Mouse (Mus musculus) gastrocnemius, adult 18-20 months (tissue): Measurements from ENCODE around the gene 4930447C04Rik. TPM values are rescaled to one million over a fixed set of nuclear protein-coding genes. Genes with fewer than 3 reads are reported as not detected.
A peak's percentile ranks its signal among the peaks of the same experiment; 100 is the strongest.

ENCODE experiments used
- DNase-seq: peaks from one replicate; pipeline ENCODE4 v3.0.0; 2021; ENCODE audit warnings: low spot score
- total RNA-seq, 2 experiments: library from RNA; stranded (reverse); gene quantifications; 2 replicates each; pipeline ENCODE4 v1.2.3; 2021

The 4930447C04Rik gene
- total RNA-seq, 2 experiments from 2014 or later: 0.26 TPM; not detected in 1

DNA sequence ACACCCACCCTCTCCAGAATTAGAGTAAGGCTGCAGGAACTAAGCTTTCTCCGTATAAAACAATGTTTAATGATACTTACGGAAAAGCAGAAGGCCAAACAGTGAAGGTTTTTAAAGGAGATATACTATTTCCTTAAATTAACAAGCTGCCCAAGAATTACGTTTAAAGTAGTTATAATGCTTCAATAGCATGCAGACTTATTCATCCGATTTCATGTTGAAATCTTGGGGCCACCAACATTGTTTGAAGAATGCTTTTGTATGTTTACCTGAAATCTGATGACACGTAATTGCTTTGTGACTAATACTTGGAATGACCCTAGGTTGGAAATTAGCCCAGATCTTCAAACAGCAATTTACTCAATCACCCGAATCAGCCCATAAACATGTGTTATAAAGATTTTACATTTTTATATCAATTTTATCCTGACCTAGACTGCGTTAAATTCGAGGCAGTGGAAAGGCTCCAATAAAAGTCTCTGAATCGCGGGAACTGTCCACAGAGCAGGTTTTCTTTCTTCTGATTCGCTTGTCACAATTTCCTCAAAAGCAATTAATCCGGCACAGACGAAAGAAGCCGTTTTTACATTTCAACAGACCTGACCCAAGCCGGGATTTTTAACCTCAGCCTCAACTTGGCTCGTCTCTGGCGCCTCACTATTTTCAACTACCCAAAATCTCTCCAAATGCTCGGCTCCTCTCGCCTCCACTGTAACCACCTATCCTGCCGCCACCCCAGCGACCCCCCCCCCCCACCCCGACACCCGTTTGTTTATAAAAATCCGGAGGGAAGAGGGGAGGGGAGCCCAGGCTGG, 4.0 kb upstream of the 4930447C04Rik start:
- no peak for DNase-seq

DNA sequence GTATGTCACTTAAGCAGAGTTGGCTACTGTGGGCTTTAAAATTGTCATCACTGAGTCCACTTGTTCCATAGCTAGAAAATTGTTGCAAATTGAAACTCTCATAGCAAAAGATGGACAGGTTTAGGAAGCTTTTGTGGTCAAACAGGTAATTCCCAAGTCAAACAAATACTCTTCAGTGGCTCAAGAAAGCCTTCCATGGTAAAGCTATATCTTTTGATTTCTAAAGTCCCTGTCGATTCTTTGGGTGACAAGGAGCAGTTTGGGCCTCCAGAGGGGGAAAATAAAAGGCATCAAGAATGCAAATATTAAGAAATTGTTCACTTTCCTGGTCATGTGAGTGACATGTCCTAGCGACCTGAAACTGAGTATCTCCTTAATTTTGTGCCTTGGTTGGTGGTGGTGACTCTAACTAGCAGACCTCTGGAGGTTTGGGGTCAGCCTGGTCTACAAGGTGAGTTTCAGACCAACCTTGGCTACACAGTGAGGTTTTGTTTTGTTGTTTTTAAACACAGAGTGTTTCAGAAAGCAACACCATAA, 3.1 kb upstream of the 4930447C04Rik start:
- no peak for DNase-seq

DNA sequence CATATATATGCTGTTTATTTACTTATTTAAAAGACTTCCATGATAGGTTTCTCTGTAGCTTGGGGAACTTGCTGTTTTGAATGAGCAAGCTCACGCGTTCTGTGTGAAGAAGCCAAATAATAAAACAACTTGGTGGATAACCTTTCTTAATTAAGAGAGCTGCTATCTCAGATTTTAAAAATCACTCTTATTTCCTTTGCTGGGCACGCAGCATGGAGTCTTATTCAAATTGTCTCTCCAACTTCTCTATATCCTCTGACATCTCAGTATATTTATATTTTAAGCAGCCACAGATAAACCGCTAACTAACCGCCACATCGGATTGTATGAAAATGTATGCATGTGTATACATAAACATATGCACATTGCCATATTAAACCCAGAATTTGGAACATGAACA, 1.6 kb upstream of the 4930447C04Rik start:
- no peak for DNase-seq

DNA sequence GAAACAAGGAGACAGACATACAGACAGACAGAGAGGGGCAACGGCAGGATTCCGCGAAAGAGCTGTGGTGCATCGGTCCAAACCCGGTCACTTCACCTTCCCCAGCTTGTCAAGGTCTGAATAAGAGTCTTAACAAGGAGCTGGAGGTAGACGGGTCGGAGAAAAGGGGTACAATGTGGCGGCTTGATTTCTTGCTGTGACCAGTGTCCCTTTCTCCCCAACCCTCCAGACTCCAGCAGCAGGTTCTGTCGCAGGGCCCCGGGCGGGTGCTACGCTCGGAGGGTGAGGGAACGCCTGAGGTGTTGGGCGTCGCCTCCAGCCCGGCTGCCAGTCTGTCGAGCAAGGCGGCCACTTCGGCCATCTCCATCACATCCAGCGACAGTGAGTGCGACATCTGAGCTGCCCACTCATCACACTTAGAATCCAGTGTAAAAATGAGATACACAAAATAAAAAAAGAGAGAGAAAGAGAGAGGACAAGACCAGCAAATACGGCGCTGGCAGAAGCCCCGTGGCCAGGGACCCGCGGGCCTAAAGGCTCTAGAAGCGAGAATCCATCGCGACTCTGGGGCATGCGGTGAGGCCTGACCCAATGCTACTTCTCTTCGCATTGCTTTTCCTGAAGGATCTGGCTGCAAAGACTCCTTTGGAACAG, 951 bp upstream of the 4930447C04Rik start:
- no peak for DNase-seq

DNA sequence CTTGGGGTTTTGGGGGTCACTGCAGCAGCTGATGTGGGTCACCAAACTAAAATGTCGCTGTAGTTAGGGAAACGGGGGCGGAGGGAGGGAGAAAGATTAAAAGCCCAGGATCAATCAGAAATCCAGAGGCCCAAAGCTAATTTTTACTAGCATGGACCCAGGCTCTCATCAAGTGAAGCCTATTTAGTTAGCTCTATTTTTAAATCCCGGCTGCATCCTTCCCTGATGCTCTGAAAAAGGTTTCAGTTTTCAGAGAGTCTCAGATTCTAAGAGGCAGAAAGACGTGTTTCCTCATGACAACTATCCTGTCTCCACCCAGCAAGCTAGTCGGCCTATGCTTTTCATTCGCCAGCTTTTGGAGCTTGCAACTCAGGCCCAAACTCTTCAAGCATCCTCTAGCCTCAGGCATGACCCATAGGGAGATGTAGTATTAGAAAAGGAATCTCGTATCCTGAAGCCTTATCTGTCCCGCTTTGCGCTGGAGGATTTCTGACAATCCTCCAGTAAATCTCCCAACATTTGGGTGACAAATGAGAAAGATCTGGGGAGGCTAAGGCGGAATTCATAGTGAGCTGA, 336 bp upstream of the 4930447C04Rik start:
- DNase-seq: no peak

DNA sequence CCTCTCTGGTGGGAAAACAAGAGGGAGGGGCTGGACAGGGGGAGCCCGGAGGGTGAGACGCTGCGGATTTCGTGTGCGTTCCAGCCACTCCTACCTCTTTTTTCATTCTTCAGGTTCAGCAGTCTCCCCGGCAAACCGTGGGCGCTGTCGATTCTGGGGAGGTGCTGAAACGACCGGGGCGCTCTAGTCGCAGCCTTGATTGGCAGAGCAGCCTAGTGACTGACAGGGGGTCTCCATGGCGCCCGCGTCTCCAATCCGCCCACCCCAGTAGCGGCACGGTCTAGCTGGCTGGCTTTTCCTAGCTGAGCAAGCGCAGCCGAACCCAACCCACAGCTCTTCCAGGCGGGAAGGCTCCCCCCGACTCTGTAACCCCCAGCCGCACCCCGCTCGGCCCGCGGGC, 958 bp downstream of the 4930447C04Rik start, which contains the start of gene Six6:
Six6 (plus strand) TSS at position 277 of the 400 bp plus-strand sequence.
- no peak for DNase-seq

DNA sequence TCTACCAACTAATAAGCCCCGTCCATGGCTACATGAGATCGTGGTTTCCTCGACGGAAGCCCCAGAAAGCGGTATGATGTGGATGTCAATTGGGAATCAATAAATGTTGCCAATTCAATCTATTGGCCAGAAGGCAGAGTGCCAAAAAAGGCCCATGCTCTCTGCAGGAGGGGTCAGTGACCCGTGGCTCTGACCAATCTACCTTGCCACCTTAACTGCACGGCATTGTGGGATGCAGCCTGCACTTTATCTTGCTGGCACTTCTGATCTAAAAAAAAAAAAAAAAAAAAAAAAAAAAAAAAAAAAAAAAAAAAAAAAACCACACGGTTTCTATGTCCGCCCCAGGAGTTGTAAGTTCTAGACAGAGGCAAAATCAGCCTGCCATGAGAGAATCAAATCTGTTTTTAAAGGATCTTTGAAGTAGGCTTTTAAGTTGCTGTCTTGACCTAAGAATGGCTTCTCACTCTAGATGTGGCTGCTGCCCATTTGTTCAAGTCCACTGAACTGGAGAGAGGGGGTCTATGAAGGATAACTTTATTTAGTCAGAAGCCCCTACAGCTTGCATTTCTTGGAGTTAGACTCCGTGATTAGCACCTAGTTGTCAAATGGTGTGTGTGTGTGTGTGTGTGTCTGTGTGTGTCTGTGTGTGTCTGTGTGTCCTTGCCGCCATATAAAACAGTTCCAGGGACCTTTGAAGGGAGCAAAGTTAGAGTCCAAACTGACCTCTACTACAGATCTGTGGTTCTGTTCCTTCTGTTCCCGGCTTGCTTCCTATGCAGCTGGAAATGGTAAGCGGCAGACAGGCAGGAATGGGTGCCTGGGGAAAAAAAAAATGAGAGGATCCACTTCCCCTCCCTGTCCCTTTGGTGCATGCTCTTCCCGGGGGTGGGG, 1.7 kb downstream of the 4930447C04Rik start:
- no peak for DNase-seq

DNA sequence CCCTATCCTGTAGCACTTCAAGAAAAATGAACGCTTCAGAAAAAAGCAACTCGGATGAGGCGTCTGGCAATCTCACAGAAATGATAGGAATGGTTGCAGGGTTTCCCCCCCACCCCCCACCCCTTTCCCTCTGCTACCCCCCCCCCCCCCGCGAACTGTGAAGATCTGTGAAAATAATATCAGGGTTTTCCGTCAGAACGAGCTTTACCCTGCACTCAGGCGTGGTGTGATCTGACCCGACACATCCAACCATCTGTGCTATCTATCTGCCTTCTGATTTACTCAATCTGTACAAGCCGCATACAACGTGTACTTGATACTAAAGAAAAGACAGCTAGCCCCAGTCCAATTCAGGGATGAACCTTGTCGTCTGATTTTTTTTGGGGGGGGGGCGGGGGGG, 2.4 kb downstream of the 4930447C04Rik start:
- DNase-seq: no peak

DNA sequence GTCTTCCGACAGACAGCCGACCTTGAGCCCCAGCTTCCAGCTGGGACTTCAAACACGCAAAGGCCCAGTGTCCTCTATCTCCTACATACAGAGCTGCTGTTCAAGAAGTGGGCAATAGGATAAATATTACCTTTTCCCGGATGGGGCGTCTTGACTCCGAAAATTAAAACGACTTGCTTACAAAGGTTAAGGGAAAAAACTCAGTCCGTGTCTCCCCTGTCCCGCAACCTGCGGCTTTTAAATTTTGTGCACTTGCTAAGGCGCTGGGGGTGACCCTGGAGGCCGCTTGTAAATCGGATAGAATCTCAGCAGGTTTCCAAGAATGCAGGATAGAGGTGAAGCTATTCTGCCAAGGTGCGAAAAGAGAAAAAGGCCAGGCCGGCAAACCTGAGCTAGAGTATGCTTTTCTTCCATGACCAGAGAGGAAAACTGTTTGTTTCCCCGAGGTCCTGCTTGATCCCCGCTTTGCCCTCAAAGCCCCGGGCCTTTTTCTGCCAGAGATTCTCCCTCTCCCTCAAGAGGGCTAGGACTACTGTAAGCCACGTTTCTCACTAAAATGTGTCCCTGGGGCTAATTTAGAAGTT, 2.9 kb downstream of the 4930447C04Rik start:
- no peak for DNase-seq

DNA sequence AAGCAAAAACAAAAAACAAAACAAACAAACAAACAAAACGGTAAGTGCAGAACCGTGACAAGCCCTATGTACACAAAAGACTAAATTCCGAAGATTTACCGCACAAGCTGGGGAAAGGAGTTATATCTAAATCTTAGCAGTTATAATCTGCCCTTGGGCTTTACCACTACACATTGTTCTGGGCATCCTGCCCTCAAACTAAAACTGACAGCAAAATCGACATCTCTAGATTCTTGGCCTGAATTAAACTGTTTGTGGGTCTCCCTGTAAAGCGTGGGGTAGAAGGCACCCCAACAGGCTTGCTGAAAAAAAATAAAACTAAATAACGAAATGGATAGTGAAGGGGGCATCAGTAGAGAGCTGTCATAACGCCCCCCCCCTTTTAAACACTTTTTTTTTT, 3.8 kb downstream of the 4930447C04Rik start:
- DNase-seq: no peak

DNA sequence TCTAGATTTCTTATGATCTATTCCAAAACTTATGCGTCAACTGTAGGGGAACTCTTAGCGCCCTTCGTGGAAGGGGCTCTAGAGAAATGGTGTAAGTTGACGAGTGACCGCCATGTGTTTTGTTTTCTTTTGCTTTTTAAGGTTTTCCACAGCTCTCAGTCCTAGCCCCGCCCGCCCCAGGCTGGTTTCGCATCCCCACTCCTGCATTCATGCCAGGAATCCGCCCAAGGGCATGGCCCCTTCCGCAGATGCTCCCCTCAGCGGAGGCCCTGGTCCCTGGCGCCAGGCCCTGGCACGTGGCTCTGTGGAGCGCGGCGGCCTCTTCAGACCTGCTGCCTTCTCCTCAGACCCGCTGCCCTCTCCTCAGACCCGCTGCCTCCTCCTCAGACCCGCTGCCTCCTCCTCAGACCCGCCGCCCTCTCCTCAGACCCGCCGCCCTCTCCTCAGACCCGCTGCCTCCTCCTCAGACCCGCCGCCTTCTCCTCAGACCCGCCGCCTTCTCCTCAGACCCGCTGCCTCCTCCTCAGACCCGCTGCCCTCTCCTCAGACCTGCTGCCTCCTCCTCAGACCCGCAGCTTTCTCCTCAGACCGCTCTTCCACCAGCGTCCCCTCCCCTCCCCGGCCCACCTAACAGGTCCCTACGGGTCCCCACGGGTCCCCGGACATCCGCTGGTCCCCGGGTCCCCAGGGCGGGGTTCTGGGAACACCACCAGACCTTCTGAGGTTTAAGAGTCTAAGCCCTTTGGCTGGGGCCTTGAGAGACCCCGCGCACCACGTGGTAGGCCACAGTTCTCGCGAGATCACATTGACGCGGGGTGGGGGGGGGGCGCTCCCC, 23.2 kb downstream of the 4930447C04Rik start:
- DNase-seq: no peak

DNA sequence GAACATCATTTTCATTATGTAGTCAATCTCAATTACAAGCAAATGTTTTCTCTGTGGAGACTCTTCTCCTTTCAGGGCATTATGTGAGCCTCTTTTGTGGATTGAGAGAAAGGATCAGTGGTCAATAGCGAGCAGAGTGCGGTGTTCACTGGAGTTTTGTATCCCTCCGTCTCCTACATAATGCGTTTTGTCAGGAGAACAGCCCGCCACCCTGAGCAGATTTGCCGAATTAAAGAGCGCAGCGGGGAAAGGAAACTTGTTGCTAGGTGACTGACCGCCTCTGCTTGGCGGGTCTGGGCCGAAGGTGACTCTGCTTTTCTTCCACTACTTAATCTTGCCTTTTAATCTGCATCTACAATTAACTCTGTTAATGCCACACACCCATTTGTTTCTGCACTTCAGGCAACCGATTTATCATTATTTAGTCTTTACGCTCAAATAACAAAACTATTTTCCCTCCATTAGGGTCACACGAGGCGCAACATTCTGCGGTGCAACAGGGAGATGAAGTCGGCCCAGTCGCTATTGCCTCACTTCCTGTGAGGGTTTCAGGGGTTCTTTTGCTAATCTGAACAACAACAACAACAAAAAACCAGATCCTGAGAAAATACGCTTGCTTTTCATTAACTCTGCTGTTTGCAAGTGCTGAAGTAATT, 86.1 kb downstream of the 4930447C04Rik start:
- no peak for DNase-seq

DNA sequence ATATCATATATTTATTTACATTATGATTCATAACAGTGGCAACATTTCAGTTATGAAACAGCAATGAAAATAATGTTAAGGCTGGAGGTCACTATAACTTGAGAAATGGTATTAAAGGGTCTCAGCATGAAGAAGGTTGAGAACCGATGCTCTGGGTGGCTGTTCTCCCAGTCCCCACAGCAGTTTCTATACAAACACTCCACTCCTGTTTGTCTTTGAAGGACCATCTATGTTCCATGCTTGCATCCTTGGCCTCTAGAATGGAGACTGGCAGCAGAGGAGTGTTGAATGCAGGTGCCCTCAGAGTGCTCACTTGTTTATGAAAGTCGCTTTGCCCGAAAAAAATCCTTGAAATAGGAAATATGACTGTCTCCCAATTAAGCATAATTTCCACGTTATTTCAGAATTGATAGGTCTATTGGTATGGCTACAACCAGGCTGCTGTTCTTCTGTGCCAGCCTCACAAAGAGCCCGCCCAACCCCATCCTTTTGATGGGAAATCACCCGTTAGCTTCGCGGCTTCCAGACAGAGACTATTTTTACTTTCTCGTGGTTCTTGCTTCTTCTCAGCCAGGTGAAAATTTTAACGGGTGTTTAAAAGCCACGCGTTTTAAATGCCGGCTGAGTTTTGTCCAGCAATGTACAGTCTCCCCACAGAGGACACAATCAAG, 87.0 kb downstream of the 4930447C04Rik start:
- DNase-seq: no peak

DNA sequence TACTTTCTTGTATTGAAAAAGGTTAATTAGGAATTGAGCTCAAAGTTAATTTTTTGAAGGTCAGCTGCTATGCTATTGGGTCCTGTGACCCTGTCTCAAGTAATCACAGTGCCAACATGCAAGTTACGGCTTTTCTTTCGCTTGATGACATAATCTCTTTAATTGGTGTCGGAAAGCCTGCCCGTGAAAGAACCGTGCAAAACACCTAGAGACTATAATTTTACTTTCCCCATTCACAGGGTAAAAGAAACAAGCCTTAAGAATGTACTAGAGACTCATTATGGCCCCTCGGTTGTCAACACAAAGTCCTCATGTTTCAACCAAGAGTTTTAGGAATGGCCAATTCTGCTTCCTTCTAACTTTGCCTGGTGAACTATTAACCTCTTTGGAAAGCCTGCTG, 88.3 kb downstream of the 4930447C04Rik start:
- no peak for DNase-seq

DNA sequence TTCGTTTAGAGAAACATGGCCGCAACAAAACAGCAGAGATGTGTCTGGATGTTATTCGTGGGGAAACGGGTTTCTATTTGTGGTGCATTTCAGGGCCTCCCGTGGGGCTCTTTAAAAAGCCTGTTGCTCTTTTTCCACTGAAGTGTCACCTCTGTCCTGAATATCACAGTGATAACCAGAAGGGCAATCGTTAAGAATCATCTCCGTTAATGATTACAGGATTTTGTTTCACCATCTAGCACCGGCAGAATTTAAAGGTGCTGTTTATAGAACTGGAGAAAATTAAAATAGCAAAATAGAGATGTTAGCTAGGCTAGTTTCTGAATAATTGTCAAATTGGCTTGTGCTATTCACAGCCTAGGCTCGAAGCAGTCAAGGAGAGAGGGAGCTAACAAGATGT, 90.4 kb downstream of the 4930447C04Rik start:
- DNase-seq: no peak

DNA sequence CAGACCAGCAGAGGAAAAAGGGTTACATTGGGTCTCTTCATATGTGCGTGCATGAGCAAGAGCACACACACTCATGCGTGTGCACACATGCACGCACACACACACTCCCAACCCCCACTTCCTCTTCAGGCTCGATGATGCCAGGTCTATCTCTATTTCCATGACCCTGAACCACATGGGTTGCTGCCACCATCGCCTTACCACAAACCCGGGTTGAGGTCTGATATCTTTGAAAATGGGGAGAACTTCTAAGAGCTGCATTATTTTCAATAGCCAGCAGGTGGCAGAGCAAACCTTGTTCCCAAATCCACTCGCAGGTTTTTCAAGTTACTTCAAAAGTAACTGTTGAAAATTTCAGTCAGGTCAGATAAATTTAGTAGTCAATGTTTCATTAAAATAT, 92.8 kb downstream of the 4930447C04Rik start:
- DNase-seq: peak; percentile 39

DNA sequence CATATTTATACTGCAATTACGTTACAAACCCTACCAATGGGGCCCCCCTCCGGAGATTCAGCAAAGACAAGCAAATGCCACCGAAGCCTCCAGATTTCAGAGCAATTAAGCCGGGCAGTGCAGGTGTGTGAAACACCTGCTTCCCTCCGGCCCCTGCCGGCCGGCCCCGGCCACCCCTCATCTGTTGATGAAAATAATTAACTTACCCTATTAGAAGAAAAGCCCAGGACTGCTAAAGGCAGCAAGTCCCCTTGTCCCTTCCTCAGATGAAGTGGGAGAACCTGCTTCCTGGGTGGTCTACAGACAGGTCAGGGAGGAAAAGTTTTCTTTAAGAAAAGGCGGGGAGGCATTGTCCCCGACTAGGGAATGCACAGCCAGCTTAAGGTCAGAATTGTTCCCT, 94.6 kb downstream of the 4930447C04Rik start:
- no peak for DNase-seq

DNA sequence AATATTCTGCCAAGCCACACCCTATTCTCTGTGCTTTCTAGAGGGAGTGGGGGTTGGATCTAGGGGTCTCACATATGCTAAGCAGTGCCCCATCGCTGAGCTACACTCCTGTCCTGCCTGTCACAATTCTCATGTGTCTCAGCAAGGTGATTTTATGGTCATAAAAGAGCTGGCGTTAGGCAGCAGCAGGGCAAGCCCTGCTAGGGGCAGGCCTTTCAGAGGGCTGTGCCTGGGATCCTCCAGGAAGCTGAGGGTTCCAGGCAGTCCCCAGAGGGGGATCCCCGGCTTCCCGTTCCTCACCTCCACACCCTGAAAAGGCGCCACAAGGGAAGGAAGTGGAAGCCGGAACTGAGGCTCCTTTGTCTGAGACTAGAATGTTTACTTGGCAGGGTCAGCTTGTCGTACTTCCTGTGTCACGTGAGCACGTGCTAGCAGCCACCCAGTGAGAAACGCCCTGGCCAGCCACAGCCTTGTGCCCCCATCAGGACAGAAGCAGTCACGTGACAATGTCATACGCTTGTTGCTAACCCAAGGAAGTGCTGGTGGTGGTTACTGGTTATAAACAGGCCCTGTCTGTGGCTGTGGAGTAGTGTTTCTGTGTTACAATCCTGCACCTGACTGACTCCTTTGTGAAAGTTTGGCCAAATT, 96.5 kb downstream of the 4930447C04Rik start:
- peak; percentile 62 for DNase-seq
